Mouse (Mus musculus) thymus, adult 2 months (tissue): Measurements from ENCODE around the gene Tctex1d4. TPM values are rescaled to one million over a fixed set of nuclear protein-coding genes. Genes with fewer than 3 reads are reported as not detected.

Source experiments
- DNase-seq: peaks from one replicate; pipeline ENCODE4 v3.0.0; 2021
- H3K27ac ChIP-seq: fragments of 200-500 bp; 2 replicates; pipeline ENCODE4 v1.5.1; 2012; ENCODE audit warnings: low read length, control low read depth; ENCODE audit not compliant: control insufficient read depth, insufficient read depth
- H3K27me3 ChIP-seq: fragments of 200-500 bp; 2 replicates; pipeline ENCODE4 v1.6.1; 2012; ENCODE audit warnings: mild to moderate bottlenecking, low read length, moderate library complexity, mixed read lengths; ENCODE audit not compliant: control insufficient read depth, insufficient read depth
- H3K36me3 ChIP-seq: fragments of 200-500 bp; 2 replicates; pipeline ENCODE4 v1.6.1; 2012; ENCODE audit warnings: mild to moderate bottlenecking, low read length, moderate library complexity; ENCODE audit not compliant: control insufficient read depth, insufficient read depth
- H3K4me1 ChIP-seq: fragments of 200-500 bp; replicated peaks from 2 replicates; pipeline ENCODE4 v1.6.1; 2012; ENCODE audit warnings: low read length; ENCODE audit not compliant: control insufficient read depth, insufficient read depth
- H3K4me3 ChIP-seq: fragments of 200-500 bp; 2 replicates; pipeline ENCODE4 v1.5.1; 2012; ENCODE audit warnings: mild to moderate bottlenecking, low read length, control low read depth, moderate library complexity; ENCODE audit not compliant: control insufficient read depth, insufficient read depth
- CTCF ChIP-seq: fragments of 200-500 bp; IDR thresholded peaks from 2 replicates; pipeline ENCODE4 v1.5.1; 2012; ENCODE audit warnings: mild to moderate bottlenecking, control low read depth, low read length, moderate library complexity, borderline replicate concordance; ENCODE audit not compliant: control insufficient read depth, poor library complexity, insufficient read depth; ENCODE audit errors: extremely low read depth
- POLR2A ChIP-seq: fragments of 200-500 bp; IDR thresholded peaks from 2 replicates; pipeline ENCODE4 v1.6.1; 2012; ENCODE audit warnings: mild to moderate bottlenecking, low read length, control low read depth, moderate library complexity; ENCODE audit not compliant: control insufficient read depth, poor library complexity, insufficient read depth; ENCODE audit errors: extremely low read depth
- WGBS: fragments of 180-500 bp; shearing (Covaris S2); methylation state at CpG from one replicate; pipeline ENCODE4 v1.1.7; 2018; 5-methylcytosine and 5-hydroxymethylcytosine counted together
- polyA plus RNA-seq: library from polyadenylated mRNA; depleted of rRNA; stranded (reverse); fragments of >200 nt; gene quantifications from 2 replicates; pipeline ENCODE4 v1.2.3, GENCODE M21; 2012; rRNA removed

Gene Tctex1d4
- polyA plus RNA-seq, 1 experiment = 1.1 TPM

GRCm38 (mm10) chr4:117155020-117155791 lies 28.6 kb downstream of the Tctex1d4 start:
- Histone ChIP-seq H3K27ac (no peak overlapping the region), H3K27me3 (no peaks in the 10 kb centered on the region), H3K36me3 (peaks cover 39% of the 10 kb centered on the region), H3K4me1 (peaks cover 5% of the 10 kb centered on the region), H3K4me3 (peak overlapping the region; percentile 84)
- no peak for DNase-seq
- TF ChIP-seq CTCF (no peak), POLR2A (no peak)
- WGBS = 2% methylated on average over 44 of the region's 44 CpGs

GRCm38 (mm10) chr4:117155792-117156355 lies 29.3 kb downstream of the Tctex1d4 start, which contains the start of gene Rps8:
Rps8 (minus strand) TSS chr4:117156243.
- DNase-seq = peak; percentile 83
- Histone ChIP-seq H3K36me3 (peaks cover 32% of the 10 kb centered on the region), H3K4me1 (peaks cover 5% of the 10 kb centered on the region), H3K4me3 (peak within 1 kb of the TSS; percentile 84), H3K27ac (no peak within 1 kb of the TSS), H3K27me3 (no peaks in the 10 kb centered on the region)
- under 1% methylated on average over 52 of the region's 52 CpGs for WGBS
- TF ChIP-seq CTCF (no peak), POLR2A (peak; percentile 75)

- Histone ChIP-seq H3K4me3 (peak overlapping the region; percentile 84), H3K27me3 (no peaks in the 10 kb centered on the region), H3K27ac (no peak overlapping the region), H3K4me1 (peaks cover 5% of the 10 kb centered on the region), H3K36me3 (peaks cover 32% of the 10 kb centered on the region)
- TF ChIP-seq CTCF (no peak), POLR2A (no peak)
- 35% methylated on average over 6 of the region's 6 CpGs for WGBS
- DNase-seq = no peak
Measured at GRCm38 (mm10) chr4:117156372-117156771, 29.8 kb downstream of the Tctex1d4 start.

GRCm38 (mm10) chr4:117159666-117160065 lies 33.1 kb downstream of the Tctex1d4 start:
- peaks cover 30% of the 10 kb centered on the region for H3K36me3 ChIP-seq
- TF ChIP-seq CTCF (no peak), POLR2A (no peak)
- H3K4me1 ChIP-seq = peaks cover 5% of the 10 kb centered on the region

GRCm38 (mm10) chr4:117161183-117161582 lies 34.6 kb downstream of the Tctex1d4 start:
- no peak overlapping the region for H3K27ac ChIP-seq
- WGBS = 93% methylated on average over 4 of the region's 4 CpGs
- no peak overlapping the region for H3K4me3 ChIP-seq
- no peak for DNase-seq
- H3K27me3 ChIP-seq = no peaks in the 10 kb centered on the region
- H3K36me3 ChIP-seq = peaks cover 42% of the 10 kb centered on the region
- TF ChIP-seq CTCF (no peak), POLR2A (no peak)
- no peaks in the 10 kb centered on the region for H3K4me1 ChIP-seq

More at GRCm38 (mm10) chr4:117159666-117160065, 33.1 kb downstream of the Tctex1d4 start:
- WGBS = 95% methylated on average over 10 of the region's 10 CpGs
- DNase-seq = no peak
- no peaks in the 10 kb centered on the region for H3K27me3 ChIP-seq
- no peak overlapping the region for H3K4me3 ChIP-seq
- H3K27ac ChIP-seq = no peak overlapping the region

- H3K36me3 ChIP-seq = peaks cover 65% of the 10 kb centered on the region
- WGBS = 98% methylated on average over 5 of the region's 5 CpGs
- no peak overlapping the region for H3K4me3 ChIP-seq
- no peak for DNase-seq
- TF ChIP-seq CTCF (no peak), POLR2A (no peak)
- no peaks in the 10 kb centered on the region for H3K4me1 ChIP-seq
- H3K27ac ChIP-seq = no peak overlapping the region
- no peaks in the 10 kb centered on the region for H3K27me3 ChIP-seq
Measured at GRCm38 (mm10) chr4:117169936-117170335, 43.3 kb downstream of the Tctex1d4 start.

Other genes starting within 250 kb of the Tctex1d4 start
- gene Zswim5, start 249.4 kb upstream of the Tctex1d4 start, polyA plus RNA-seq = 0.20 and 0.22 TPM in 2 replicates
- 88.5 and 100 TPM in 2 replicates for gene Urod, start 132.4 kb upstream of the Tctex1d4 start, polyA plus RNA-seq
- gene Hectd3, start 131.5 kb upstream of the Tctex1d4 start, polyA plus RNA-seq = 104 and 113 TPM in 2 replicates
- 5.4 and 6.1 TPM in 2 replicates for gene Eif2b3, start 107.4 kb upstream of the Tctex1d4 start, polyA plus RNA-seq
- gene Ptch2, start 30.7 kb upstream of the Tctex1d4 start, polyA plus RNA-seq = 0.89 and 0.92 TPM in 2 replicates
- 18.6 and 20.3 TPM in 2 replicates for gene Btbd19, start 1.1 kb upstream of the Tctex1d4 start, polyA plus RNA-seq
- 18.0 and 21.4 TPM in 2 replicates for gene Plk3, start 7.2 kb downstream of the Tctex1d4 start, polyA plus RNA-seq
- 698 and 732 TPM in 2 replicates for gene Rps8, start 29.4 kb downstream of the Tctex1d4 start, polyA plus RNA-seq
- 16.5 and 21.8 TPM in 2 replicates for gene Kif2c, start 55.8 kb downstream of the Tctex1d4 start, polyA plus RNA-seq
- gene Tmem53, start 125.2 kb downstream of the Tctex1d4 start, polyA plus RNA-seq = 14.5 and 16.1 TPM in 2 replicates
- gene Armh1, start 125.3 kb downstream of the Tctex1d4 start, polyA plus RNA-seq = 0.44 TPM in 1 of 2 replicates, not detected in the other